Mouse (Mus musculus) bone marrow, adult 2 months (tissue): Measurements from ENCODE around the gene Fam83f. TPM values are rescaled to one million over a fixed set of nuclear protein-coding genes. Genes with fewer than 3 reads are reported as not detected.

ENCODE experiments used
- H3K27ac ChIP-seq: fragments of 200-500 bp; 2 replicates; pipeline ENCODE4 v1.5.1; 2012; ENCODE audit warnings: low read depth, mild to moderate bottlenecking, control low read depth, inconsistent platforms, low read length; ENCODE audit not compliant: control insufficient read depth, poor library complexity, insufficient read depth
- H3K4me1 ChIP-seq: fragments of 200-500 bp; 2 replicates; pipeline ENCODE4 v1.6.1; 2011; ENCODE audit warnings: low read length; ENCODE audit not compliant: control insufficient read depth, insufficient read depth
- H3K4me3 ChIP-seq: fragments of 200-500 bp; replicated peaks from 2 replicates; pipeline ENCODE3; 2011; ENCODE audit warnings: mild to moderate bottlenecking, low read depth, low read length, control low read depth; ENCODE audit not compliant: control insufficient read depth
- CTCF ChIP-seq: fragments of 200-500 bp; IDR thresholded peaks from 2 replicates; pipeline ENCODE4 v1.5.1; 2011; ENCODE audit warnings: low read length, control low read depth; ENCODE audit not compliant: control insufficient read depth, insufficient read depth
- POLR2A ChIP-seq: fragments of 200-500 bp; IDR thresholded peaks from 2 replicates; pipeline ENCODE4 v1.6.1; 2011; ENCODE audit warnings: low read depth, mild to moderate bottlenecking, control low read depth, low read length, borderline replicate concordance; ENCODE audit not compliant: control insufficient read depth
- WGBS: fragments of 180-500 bp; shearing (Covaris S2); methylation state at CpG from one replicate; pipeline ENCODE4 v1.1.7; 2018; 5-methylcytosine and 5-hydroxymethylcytosine counted together
- polyA plus RNA-seq: library from polyadenylated mRNA; stranded (reverse); fragments of >200 nt; gene quantifications from 2 replicates; pipeline ENCODE4 v1.2.4, GENCODE M21; 2011; ENCODE audit warnings: low replicate concordance; ENCODE audit not compliant: missing spikeins, insufficient read depth, insufficient read length

Fam83f gene
- polyA plus RNA-seq, 1 experiment = not detected

- WGBS = 64% methylated on average over 8 of the region's 8 CpGs
- TF ChIP-seq CTCF (no peak), POLR2A (no peak)
- no peak overlapping the region for H3K27ac ChIP-seq
- peaks cover 11% of the 10 kb centered on the region; the same call in 1 of the 2 replicates for H3K4me1 ChIP-seq
- no peak overlapping the region for H3K4me3 ChIP-seq
Measured at GRCm38 (mm10) chr15:80679515-80680215, 8.0 kb downstream of the Fam83f start.

GRCm38 (mm10) chr15:80680347-80681030 is 8.8 kb downstream of the Fam83f start:
- Histone ChIP-seq H3K27ac (no peak overlapping the region), H3K4me3 (no peak overlapping the region), H3K4me1 (peaks cover 8% of the 10 kb centered on the region; the same call in 1 of the 2 replicates)
- no peak for TF ChIP-seq CTCF
- TF ChIP-seq POLR2A = no peak
- 62% methylated on average over 7 of the region's 7 CpGs for WGBS

GRCm38 (mm10) chr15:80681466-80681881 is 9.8 kb downstream of the Fam83f start:
- peak overlapping the region; percentile 31 for H3K27ac ChIP-seq
- no peak overlapping the region for H3K4me3 ChIP-seq
- 12% methylated on average over 4 of the region's 4 CpGs for WGBS
- no peak for TF ChIP-seq POLR2A
- peaks cover 8% of the 10 kb centered on the region; the same call in 1 of the 2 replicates for H3K4me1 ChIP-seq

GRCm38 (mm10) chr15:80682343-80682742 is 10.7 kb downstream of the Fam83f start:
- Histone ChIP-seq H3K4me1 (peaks cover 8% of the 10 kb centered on the region; the same call in 1 of the 2 replicates), H3K4me3 (no peak overlapping the region), H3K27ac (no peak overlapping the region)
- TF ChIP-seq CTCF (no peak), POLR2A (no peak)
- 77% methylated on average over 8 of the region's 8 CpGs for WGBS

GRCm38 (mm10) chr15:80683151-80683550 is 11.5 kb downstream of the Fam83f start:
- WGBS = 86% methylated on average over 6 of the region's 6 CpGs
- peaks cover 8% of the 10 kb centered on the region; the same call in 1 of the 2 replicates for H3K4me1 ChIP-seq
- H3K27ac ChIP-seq = no peak overlapping the region
- H3K4me3 ChIP-seq = no peak overlapping the region
- TF ChIP-seq POLR2A = no peak
- no peak for TF ChIP-seq CTCF

- no peak for TF ChIP-seq POLR2A
- TF ChIP-seq CTCF = no peak
- peaks cover 8% of the 10 kb centered on the region; the same call in 1 of the 2 replicates for H3K4me1 ChIP-seq
- 80% methylated on average over 3 of the region's 3 CpGs for WGBS
- H3K4me3 ChIP-seq = no peak overlapping the region
- H3K27ac ChIP-seq = no peak overlapping the region
Measured at GRCm38 (mm10) chr15:80683990-80684389, 12.3 kb downstream of the Fam83f start.

- Histone ChIP-seq H3K4me1 (peaks cover 8% of the 10 kb centered on the region; the same call in 1 of the 2 replicates), H3K27ac (no peak overlapping the region), H3K4me3 (no peak overlapping the region)
- TF ChIP-seq CTCF (no peak), POLR2A (no peak)
- WGBS = 64% methylated on average over 8 of the region's 8 CpGs
Measured at GRCm38 (mm10) chr15:80684786-80685602, 13.3 kb downstream of the Fam83f start.

- Histone ChIP-seq H3K4me3 (no peak overlapping the region), H3K4me1 (peaks cover 8% of the 10 kb centered on the region; the same call in 1 of the 2 replicates), H3K27ac (no peak overlapping the region)
- TF ChIP-seq CTCF = no peak
- no peak for TF ChIP-seq POLR2A
- WGBS = 76% methylated on average over 7 of the region's 7 CpGs
Measured at GRCm38 (mm10) chr15:80685603-80685895, 13.9 kb downstream of the Fam83f start.

GRCm38 (mm10) chr15:80688536-80688935 is 16.9 kb downstream of the Fam83f start:
- Histone ChIP-seq H3K4me1 (no peaks in the 10 kb centered on the region), H3K4me3 (no peak overlapping the region), H3K27ac (no peak overlapping the region)
- TF ChIP-seq CTCF (no peak), POLR2A (no peak)
- WGBS = 62% methylated on average over 7 of the region's 7 CpGs
